Mouse (Mus musculus) cerebellum, adult 9-11 months (tissue): ENCODE data around the gene Gm21974.

Source experiments
- DNase-seq: peaks from one replicate; pipeline ENCODE4 v3.0.0; 2022

Gm21974 gene

GRCm38 (mm10) chr7:127875627-127876001 lies 19.6 kb downstream of the Gm21974 start:
- DNase-seq = peak; percentile 97

- DNase-seq = no peak
Measured at GRCm38 (mm10) chr7:127874812-127875626, 20.2 kb downstream of the Gm21974 start.

GRCm38 (mm10) chr7:127870136-127870821 lies 25.0 kb downstream of the Gm21974 start:
- no peak for DNase-seq

- DNase-seq = no peak
Measured at GRCm38 (mm10) chr7:127869149-127869810, 26.0 kb downstream of the Gm21974 start.

GRCm38 (mm10) chr7:127867641-127868040 lies 27.6 kb downstream of the Gm21974 start:
- no peak for DNase-seq

GRCm38 (mm10) chr7:127866434-127866833 lies 28.8 kb downstream of the Gm21974 start:
- no peak for DNase-seq

GRCm38 (mm10) chr7:127858258-127858657 lies 37.0 kb downstream of the Gm21974 start:
- no peak for DNase-seq

GRCm38 (mm10) chr7:127850906-127851305 lies 44.3 kb downstream of the Gm21974 start:
- no peak for DNase-seq

- no peak for DNase-seq
Measured at GRCm38 (mm10) chr7:127849973-127850875, 45.0 kb downstream of the Gm21974 start.

DNA sequence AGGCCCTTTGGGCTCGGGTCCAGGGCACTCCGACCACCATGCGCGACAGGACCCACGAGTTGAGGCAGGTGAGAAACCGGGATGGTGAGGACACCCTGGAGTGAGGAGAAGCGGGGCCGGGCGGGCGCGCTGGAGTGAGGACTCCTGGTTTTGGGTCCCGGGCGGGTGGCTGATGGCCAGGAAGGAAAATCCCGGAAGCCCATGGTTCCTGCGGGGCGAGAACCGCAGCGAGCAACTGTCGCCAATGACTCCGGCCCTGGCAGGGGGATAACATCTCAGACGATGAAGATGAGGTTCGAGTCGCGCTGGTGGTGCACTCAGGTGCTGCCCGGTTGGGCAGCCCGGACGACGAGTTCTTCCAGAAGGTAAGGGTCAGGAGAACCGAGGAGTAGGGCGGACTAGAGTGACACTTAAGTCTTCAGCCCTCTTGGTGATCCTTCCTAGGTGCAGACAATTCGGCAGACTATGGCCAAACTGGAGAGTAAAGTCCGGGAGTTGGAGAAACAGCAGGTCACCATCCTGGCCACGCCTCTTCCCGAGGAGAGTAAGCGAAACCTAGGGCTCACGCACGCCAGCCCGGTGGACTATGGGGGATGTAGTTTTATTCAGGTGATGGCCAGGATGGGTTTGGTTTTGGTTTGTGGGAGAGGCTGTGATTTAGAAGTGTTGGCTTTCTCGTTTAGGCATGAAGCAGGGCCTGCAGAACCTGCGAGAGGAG lies 53.1 kb downstream of the Gm21974 start:
- peak; percentile 89 for DNase-seq

- peak; percentile 97 for DNase-seq
Measured at GRCm38 (mm10) chr7:127841340-127842000, 53.8 kb downstream of the Gm21974 start.

DNA sequence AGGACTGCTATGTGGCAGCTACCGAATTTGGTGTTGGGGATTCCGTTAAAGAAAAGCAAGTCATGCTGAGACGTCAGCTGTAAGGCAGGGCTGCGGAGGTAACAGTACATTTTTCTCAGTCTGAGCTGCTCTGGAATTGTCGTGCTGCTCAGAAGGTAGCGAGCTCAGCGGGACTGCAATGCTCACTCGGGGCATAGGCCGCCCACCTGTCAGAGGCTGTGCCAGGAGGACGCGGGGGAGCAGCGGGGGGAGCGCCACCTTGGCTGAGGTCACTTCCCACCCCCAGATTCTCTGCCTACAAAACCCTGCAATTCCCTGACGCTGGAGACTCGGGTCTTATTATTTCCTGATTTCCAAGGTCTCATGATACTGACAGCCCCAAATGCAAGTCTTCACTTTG lies 54.4 kb downstream of the Gm21974 start:
- peak; percentile 88 for DNase-seq

- DNase-seq = peak; percentile 47
Measured at GRCm38 (mm10) chr7:127840031-127840430, 55.2 kb downstream of the Gm21974 start.

GRCm38 (mm10) chr7:127837878-127838277 lies 57.4 kb downstream of the Gm21974 start:
- peak; percentile 43 for DNase-seq

GRCm38 (mm10) chr7:127837473-127837872 lies 57.8 kb downstream of the Gm21974 start:
- peak; percentile 72 for DNase-seq
